Mouse (Mus musculus): ENCODE measurements at regions not wholly inside any gene's neighbourhood (a gene's known extent, or its start where the extent isn't known, plus 50 kb on each side); places are given as distances from the start of the nearest gene placed in this dataset.

- Histone ChIP-seq H3K36me3 (no peaks in the 10 kb centered on the region), H3K27ac (no peak overlapping the region), H3K4me3 (no peak overlapping the region), H3K9me3 (no peaks in the 10 kb centered on the region), H3K27me3 (ENCODE audit: insufficient read depth, poor library complexity, severe bottlenecking) (no peaks in the 10 kb centered on the region), H3K4me1 (no peaks in the 10 kb centered on the region)
- DNase-seq (ENCODE audit: low spot score) = no peak
These were observed 375.2 kb downstream of the Ets1 start for GRCm38 (mm10) chr9:33011241-33011640.

GRCm38 (mm10) chr9:33035401-33035800 is 399.4 kb downstream of the Ets1 start:
- 50% methylated on average over 3 of the region's 3 CpGs for WGBS
- Histone ChIP-seq H3K9me3 (no peaks in the 10 kb centered on the region), H3K27me3 (ENCODE audit: insufficient read depth, poor library complexity, severe bottlenecking) (no peaks in the 10 kb centered on the region), H3K4me1 (no peaks in the 10 kb centered on the region), H3K4me3 (no peak overlapping the region), H3K36me3 (no peaks in the 10 kb centered on the region), H3K27ac (no peak overlapping the region)
- no peak for DNase-seq (ENCODE audit: low spot score)

- 68% methylated on average over 4 of the region's 4 CpGs for WGBS
- Histone ChIP-seq H3K27ac (no peak overlapping the region), H3K36me3 (no peaks in the 10 kb centered on the region), H3K9me3 (no peaks in the 10 kb centered on the region), H3K4me1 (no peaks in the 10 kb centered on the region), H3K4me3 (no peak overlapping the region), H3K27me3 (ENCODE audit: insufficient read depth, poor library complexity, severe bottlenecking) (no peaks in the 10 kb centered on the region)
- no peak for DNase-seq (ENCODE audit: low spot score)
These were observed 403.3 kb downstream of the Ets1 start for GRCm38 (mm10) chr9:33039221-33039790.

GRCm38 (mm10) chr9:33050789-33051188 is 414.8 kb downstream of the Ets1 start:
- WGBS = 86% methylated on average over 4 of the region's 4 CpGs
- Histone ChIP-seq H3K4me1 (no peaks in the 10 kb centered on the region), H3K27ac (no peak overlapping the region), H3K36me3 (no peaks in the 10 kb centered on the region), H3K4me3 (no peak overlapping the region), H3K27me3 (ENCODE audit: insufficient read depth, poor library complexity, severe bottlenecking) (no peaks in the 10 kb centered on the region), H3K9me3 (no peaks in the 10 kb centered on the region)
- DNase-seq (ENCODE audit: low spot score) = no peak

GRCm38 (mm10) chr9:33060636-33061264 is 424.7 kb downstream of the Ets1 start:
- Histone ChIP-seq H3K36me3 (no peaks in the 10 kb centered on the region), H3K4me3 (no peak overlapping the region), H3K4me1 (no peaks in the 10 kb centered on the region), H3K9me3 (no peaks in the 10 kb centered on the region), H3K27me3 (ENCODE audit: insufficient read depth, poor library complexity, severe bottlenecking) (no peaks in the 10 kb centered on the region), H3K27ac (no peak overlapping the region)
- no peak for DNase-seq (ENCODE audit: low spot score)
- WGBS = 72% methylated on average over 6 of the region's 6 CpGs

- no peak overlapping the region for H3K27ac ChIP-seq
- 84% methylated on average over 4 of the region's 4 CpGs for whole genome bisulfite sequencing
- H3K4me3 ChIP-seq = no peak overlapping the region
- H3K36me3 ChIP-seq = no peaks in the 10 kb centered on the region
- DNase-seq (ENCODE audit: low spot score) = no peak
- no peaks in the 10 kb centered on the region for H3K4me1 ChIP-seq
- H3K27me3 ChIP-seq (ENCODE audit: insufficient read depth, poor library complexity, severe bottlenecking) = no peaks in the 10 kb centered on the region
- H3K9me3 ChIP-seq = no peaks in the 10 kb centered on the region
These were observed 426.5 kb downstream of the Ets1 start for GRCm38 (mm10) chr9:33062476-33062875.

- no peaks in the 10 kb centered on the region for H3K36me3 ChIP-seq
- no peaks in the 10 kb centered on the region for H3K4me1 ChIP-seq
- H3K27me3 ChIP-seq (ENCODE audit: insufficient read depth, poor library complexity, severe bottlenecking) = no peaks in the 10 kb centered on the region
- WGBS = 82% methylated on average over 3 of the region's 3 CpGs
- no peak overlapping the region for H3K27ac ChIP-seq
- DNase-seq (ENCODE audit: low spot score) = no peak
- no peak overlapping the region for H3K4me3 ChIP-seq
- no peaks in the 10 kb centered on the region for H3K9me3 ChIP-seq
These were observed 429.3 kb downstream of the Ets1 start for GRCm38 (mm10) chr9:33065331-33065730.

- Histone ChIP-seq H3K36me3 (no peaks in the 10 kb centered on the region), H3K27ac (no peak overlapping the region), H3K4me3 (no peak overlapping the region), H3K4me1 (no peaks in the 10 kb centered on the region), H3K27me3 (ENCODE audit: insufficient read depth, poor library complexity, severe bottlenecking) (no peaks in the 10 kb centered on the region), H3K9me3 (no peaks in the 10 kb centered on the region)
- WGBS = 70% methylated on average over 1 of the region's 1 CpGs
- no peak for DNase-seq (ENCODE audit: low spot score)
These were observed 431.5 kb downstream of the Ets1 start for GRCm38 (mm10) chr9:33067521-33067920.

GRCm38 (mm10) chr9:33070116-33070515 is 434.1 kb downstream of the Ets1 start:
- Histone ChIP-seq H3K36me3 (no peaks in the 10 kb centered on the region), H3K4me1 (no peaks in the 10 kb centered on the region), H3K9me3 (no peaks in the 10 kb centered on the region), H3K4me3 (no peak overlapping the region), H3K27me3 (ENCODE audit: insufficient read depth, poor library complexity, severe bottlenecking) (no peaks in the 10 kb centered on the region), H3K27ac (no peak overlapping the region)
- 79% methylated on average over 3 of the region's 3 CpGs for WGBS
- no peak for DNase-seq (ENCODE audit: low spot score)

- Histone ChIP-seq H3K36me3 (no peaks in the 10 kb centered on the region), H3K27ac (no peak overlapping the region), H3K9me3 (no peaks in the 10 kb centered on the region), H3K4me3 (no peak overlapping the region), H3K27me3 (ENCODE audit: insufficient read depth, poor library complexity, severe bottlenecking) (no peaks in the 10 kb centered on the region), H3K4me1 (no peaks in the 10 kb centered on the region)
- no peak for DNase-seq (ENCODE audit: low spot score)
- 60% methylated on average over 3 of the region's 3 CpGs for WGBS
These were observed 444.2 kb downstream of the Ets1 start for GRCm38 (mm10) chr9:33080271-33080670.

- DNase-seq (ENCODE audit: low spot score) = no peak
- Histone ChIP-seq H3K36me3 (no peaks in the 10 kb centered on the region), H3K9me3 (no peaks in the 10 kb centered on the region), H3K4me1 (no peaks in the 10 kb centered on the region), H3K4me3 (no peak overlapping the region), H3K27me3 (ENCODE audit: insufficient read depth, poor library complexity, severe bottlenecking) (no peaks in the 10 kb centered on the region), H3K27ac (no peak overlapping the region)
- 60% methylated on average over 6 of the region's 6 CpGs for WGBS
These were observed 444.8 kb downstream of the Ets1 start for GRCm38 (mm10) chr9:33080774-33081173.

- H3K4me1 ChIP-seq = no peaks in the 10 kb centered on the region
- no peak for DNase-seq (ENCODE audit: low spot score)
- no peaks in the 10 kb centered on the region for H3K9me3 ChIP-seq
- H3K27me3 ChIP-seq (ENCODE audit: insufficient read depth, poor library complexity, severe bottlenecking) = no peaks in the 10 kb centered on the region
- no peaks in the 10 kb centered on the region for H3K36me3 ChIP-seq
- H3K4me3 ChIP-seq = no peak overlapping the region
- no peak overlapping the region for H3K27ac ChIP-seq
- 79% methylated on average over 3 of the region's 3 CpGs for WGBS
These were observed 454.0 kb downstream of the Ets1 start for GRCm38 (mm10) chr9:33089977-33090376.

GRCm38 (mm10) chr9:33091664-33092063 is 455.6 kb downstream of the Ets1 start:
- WGBS = 73% methylated on average over 3 of the region's 3 CpGs
- no peak overlapping the region for H3K27ac ChIP-seq
- no peaks in the 10 kb centered on the region for H3K9me3 ChIP-seq
- H3K4me1 ChIP-seq = no peaks in the 10 kb centered on the region
- no peaks in the 10 kb centered on the region for H3K27me3 ChIP-seq (ENCODE audit: insufficient read depth, poor library complexity, severe bottlenecking)
- no peaks in the 10 kb centered on the region for H3K36me3 ChIP-seq
- no peak overlapping the region for H3K4me3 ChIP-seq
- no peak for DNase-seq (ENCODE audit: low spot score)

- Histone ChIP-seq H3K27me3 (ENCODE audit: insufficient read depth, poor library complexity, severe bottlenecking) (no peaks in the 10 kb centered on the region), H3K36me3 (no peaks in the 10 kb centered on the region), H3K27ac (no peak overlapping the region), H3K9me3 (no peaks in the 10 kb centered on the region), H3K4me3 (no peak overlapping the region), H3K4me1 (no peaks in the 10 kb centered on the region)
- peak; percentile 79 for DNase-seq (ENCODE audit: low spot score)
- WGBS = 0% methylated on average over 3 of the region's 3 CpGs
These were observed 459.6 kb downstream of the Ets1 start for GRCm38 (mm10) chr9:33095654-33096053.

Measured in heart, embryonic 10.5 days (tissue).